Mouse (Mus musculus) heart, postnatal 4 days (tissue): ENCODE data around the gene Nsun2. TPM values are rescaled to one million over a fixed set of nuclear protein-coding genes. Genes with fewer than 3 reads are reported as not detected.

Experiments used
- DNase-seq: peaks from one replicate; pipeline ENCODE4 v3.0.0; 2021
- total RNA-seq, 2 experiments: library from RNA; stranded (reverse); gene quantifications; 2 replicates each; pipeline ENCODE4 v1.2.3; 2021

The Nsun2 gene
- total RNA-seq, 2 experiments from 2014 or later, result 48.9 to 50.9 TPM

- no peak for DNase-seq
Measured at GRCm38 (mm10) chr13:69525867-69526266, 7.7 kb upstream of the Nsun2 start.

DNA sequence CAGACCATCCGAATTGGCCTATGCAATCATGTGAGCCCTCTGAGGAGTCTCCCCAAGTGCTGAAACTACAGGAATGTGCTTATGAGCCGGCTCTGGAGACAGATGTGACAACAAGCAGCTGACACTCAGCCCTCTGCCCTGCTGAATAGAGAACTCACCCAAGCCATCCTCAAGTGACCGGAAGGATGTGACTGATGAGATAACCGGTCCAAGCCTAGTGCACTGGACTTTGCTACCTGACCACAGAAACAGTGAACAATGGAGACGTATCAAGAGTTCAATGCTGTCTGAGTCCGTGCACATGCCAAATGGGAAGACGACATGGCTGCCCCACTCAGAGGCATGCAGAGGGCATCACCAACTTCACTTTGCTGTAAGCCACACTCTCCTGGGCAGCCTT lies 5.0 kb upstream of the Nsun2 start:
- no peak for DNase-seq

GRCm38 (mm10) chr13:69530156-69530555 lies 3.4 kb upstream of the Nsun2 start:
- no peak for DNase-seq

DNA sequence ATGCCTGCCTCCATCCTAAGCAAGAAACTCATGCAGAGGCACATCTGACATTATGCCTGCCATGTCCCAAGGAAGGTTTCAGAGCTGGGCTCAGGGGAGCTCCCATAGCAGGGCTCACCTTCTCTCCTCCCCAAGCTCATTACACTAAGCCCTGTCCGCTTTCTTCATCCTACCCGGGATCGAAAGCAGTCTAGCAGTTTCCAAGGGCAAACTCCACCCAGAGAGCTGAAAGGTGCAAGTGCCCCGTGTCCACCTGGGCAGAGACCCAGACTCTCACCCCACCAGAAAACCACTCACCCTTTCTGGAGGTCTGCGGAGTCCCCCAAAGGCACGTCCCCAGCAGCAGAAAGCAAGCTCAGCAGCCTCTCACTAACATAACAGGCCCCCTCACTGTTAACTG lies 2.6 kb upstream of the Nsun2 start:
- DNase-seq, result no peak

DNA sequence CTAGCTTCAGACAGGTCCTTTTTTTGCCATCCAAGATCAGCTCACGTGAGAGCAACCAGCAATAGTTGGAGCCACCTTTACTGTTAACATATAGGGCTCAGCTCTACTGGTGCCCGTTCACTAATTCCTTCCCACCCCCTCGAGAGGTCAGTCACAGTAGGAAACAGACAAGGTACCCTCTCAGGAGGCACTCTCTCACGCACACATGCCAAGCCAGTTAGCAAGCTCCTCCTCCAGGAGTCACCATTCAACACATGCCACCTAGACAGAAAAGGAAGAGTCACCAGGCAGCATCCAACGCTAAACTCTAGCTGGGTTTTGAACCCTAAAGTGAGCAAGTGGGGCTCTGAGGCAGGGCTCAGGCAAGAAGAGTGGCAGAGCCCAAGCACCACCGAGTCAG lies 2.1 kb upstream of the Nsun2 start:
- no peak for DNase-seq

- DNase-seq, result no peak
Measured at GRCm38 (mm10) chr13:69532101-69532892, 1.2 kb upstream of the Nsun2 start.

DNA sequence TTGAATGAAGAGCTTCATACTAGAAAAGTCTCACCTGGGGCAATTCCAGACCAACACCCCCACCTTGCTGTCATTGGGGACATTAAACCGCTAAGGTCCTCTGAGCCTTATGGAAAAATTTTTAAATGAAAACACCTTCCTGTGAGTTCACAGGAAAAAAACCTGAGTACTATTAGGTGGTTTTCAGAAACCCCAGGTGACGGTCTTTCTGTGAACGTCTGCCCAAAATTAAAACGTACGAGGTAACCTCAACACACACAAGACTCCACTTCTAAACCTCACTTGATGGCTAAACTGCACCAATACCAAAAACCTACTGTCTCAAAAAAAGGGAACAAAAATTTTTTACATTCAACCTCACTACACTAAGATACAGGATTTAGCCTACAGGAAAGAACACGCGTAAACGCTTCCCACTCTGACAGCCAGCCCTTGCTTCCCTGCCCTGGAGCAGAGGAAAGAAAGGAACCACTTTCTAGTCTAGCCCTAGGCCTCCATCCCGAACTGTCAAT lies 597 bp upstream of the Nsun2 start:
- DNase-seq, result no peak

DNA sequence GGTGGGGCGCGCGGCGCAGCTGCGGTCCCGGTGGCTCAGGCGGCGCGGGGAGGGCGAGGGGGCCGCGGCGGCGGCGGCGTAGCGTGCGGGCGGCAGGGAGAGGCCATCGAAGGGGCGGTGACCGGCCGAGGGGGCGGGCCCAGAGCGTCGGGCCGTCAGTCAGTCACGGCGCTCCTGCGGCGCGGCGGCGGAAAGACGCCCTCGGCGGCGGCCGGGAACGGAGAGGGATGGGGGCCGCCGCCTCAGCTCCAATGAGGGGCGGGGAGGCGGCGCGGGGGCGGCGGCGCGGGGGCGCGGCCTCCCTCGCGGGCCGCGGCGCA lies 748 bp downstream of the Nsun2 start, which contains the start of gene Tent4a:
Tent4a (minus strand) TSS at position 284 of the 320 bp plus-strand sequence.
- no peak for DNase-seq

DNA sequence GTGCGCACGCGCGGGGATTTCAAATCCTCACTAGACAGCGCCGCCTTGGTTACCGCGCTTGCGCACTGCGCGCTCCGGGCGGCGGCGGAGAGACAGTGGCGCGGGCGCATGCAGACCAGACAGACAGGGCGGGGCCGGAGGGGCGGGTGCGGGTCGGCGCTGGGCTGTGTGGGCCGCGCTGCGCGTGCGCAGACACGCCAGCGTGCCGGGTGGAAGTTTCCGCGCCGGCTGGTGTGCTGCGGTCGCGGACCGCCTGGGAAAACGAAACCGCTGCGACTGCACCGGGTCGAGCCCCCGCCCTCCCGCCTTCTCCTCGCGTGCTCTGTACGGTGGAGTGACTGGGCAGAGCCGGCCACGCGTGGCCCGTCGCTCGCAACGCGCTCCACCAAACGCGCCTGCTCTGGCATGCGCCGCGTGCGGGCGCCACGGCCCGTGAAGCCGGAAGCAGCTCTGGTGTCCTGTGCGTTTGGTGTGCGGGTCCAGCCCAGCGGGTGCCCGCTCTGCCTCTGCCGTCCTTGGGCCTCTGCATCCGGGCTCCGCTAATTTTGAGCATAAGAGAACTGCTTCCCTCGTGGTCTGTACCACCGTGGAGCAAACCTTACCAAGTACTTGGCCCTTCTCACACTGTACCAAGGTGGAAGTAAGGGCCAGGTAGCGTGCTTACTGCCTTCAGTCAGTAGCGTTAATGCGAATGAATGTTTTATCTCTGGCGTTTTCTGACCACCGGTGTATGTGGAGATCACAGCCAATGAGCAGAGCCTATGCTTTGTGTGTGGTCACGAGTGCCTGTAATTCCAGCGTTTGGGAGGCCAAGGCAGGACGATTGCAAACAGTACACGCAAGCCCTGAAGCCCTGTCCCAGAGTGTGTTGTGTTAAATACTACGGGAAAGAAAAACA lies 1.4 kb downstream of the Nsun2 start:
- DNase-seq, result peak; percentile 98

DNA sequence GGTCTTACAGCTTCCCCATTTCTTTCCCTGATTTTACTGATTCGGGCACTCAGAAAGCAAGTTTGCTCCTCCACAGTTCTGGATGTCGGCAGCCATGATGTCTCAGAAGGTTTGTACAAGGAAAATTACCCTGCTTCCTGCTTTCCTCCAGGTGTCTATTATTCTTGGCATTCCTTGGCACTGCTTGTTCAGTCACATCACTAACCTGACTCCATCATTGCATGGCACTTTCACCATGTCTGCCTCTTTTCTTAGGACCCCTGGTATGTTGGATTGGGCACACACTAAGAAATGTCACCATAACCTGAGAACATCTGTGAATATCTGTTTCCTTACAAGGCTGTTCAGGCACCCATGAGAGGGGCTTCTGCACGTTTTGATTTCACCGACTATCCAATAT lies 2.5 kb downstream of the Nsun2 start:
- DNase-seq, result no peak

- no peak for DNase-seq
Measured at GRCm38 (mm10) chr13:69537366-69537765, 3.8 kb downstream of the Nsun2 start.

GRCm38 (mm10) chr13:69538327-69538726 lies 4.8 kb downstream of the Nsun2 start:
- DNase-seq, result no peak

- no peak for DNase-seq
Measured at GRCm38 (mm10) chr13:69541209-69541608, 7.7 kb downstream of the Nsun2 start.

DNA sequence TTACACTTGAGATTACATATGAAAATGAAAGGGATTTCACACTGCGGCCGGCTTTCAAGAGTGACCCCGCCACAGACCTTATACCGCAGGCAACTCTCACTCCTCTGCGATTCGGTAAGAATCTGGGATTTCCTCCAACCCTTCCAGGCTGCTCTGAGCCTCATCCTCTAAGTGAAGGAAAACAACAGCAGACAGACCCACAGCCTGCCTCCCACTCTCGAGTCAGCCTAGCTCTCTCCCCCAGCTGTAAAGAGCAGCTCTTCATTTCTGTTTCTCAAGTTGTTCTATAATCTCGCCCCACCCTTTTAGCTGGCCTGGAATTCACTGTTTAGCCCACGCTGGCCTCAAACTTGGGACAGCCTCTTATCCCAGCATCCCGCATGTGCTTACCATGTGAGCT lies 8.2 kb downstream of the Nsun2 start:
- peak; percentile 40 for DNase-seq

- DNase-seq, result peak; percentile 71
Measured at GRCm38 (mm10) chr13:69542571-69543352, 9.2 kb downstream of the Nsun2 start.

- DNase-seq, result no peak
Measured at GRCm38 (mm10) chr13:69543595-69543994, 10.0 kb downstream of the Nsun2 start.

DNA sequence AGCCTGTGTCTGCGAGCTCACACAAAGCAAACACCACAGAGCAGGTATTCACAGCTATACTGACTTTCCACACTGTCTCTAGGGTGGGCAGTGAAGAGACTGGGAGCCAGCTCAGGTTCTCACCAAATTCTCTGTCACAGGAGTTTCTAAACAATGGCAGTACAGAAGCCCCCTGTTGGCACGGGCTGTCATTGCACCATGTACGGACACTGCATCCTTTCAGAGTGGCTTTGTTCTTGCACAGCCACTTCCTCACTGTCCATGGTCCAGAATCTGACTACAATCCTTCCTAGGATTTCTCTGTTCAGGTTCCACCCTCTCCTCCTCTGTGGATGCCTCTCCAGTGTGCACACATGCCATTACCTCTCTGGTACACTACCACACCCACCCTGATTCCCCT lies 11.5 kb downstream of the Nsun2 start:
- peak; percentile 63 for DNase-seq

DNA sequence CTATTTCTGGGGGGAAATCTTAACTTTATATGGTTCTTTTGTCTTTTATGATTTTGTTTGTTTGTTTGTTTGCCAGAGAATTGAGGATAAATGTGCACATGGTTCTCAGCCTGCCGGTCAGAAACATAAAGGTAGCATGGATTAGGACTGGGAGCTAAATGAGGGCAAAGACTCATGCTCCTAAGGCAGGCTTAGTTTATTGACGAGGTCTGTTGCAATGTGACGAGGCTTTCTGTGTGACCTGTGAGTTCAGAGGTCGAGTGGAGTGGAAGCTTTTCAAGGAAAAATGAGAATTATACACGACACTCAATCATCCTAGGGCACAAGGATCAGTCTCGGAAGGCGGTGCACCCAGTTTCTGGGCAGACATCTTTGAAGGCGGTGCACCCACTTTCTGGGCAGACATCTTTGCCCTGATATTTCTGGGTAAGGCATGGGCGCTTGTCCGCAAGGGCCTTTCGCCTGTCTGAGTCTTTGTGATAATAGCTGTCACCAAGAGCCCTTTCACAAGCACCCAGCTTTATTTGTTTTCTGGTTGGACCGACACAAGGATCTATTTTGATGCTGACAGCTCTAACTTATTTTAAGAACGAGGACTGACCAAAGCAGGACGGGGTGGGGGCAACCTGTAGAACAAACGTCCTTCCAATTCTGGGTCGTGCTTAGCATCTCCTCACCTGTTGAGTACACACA lies 14.1 kb downstream of the Nsun2 start:
- no peak for DNase-seq

DNA sequence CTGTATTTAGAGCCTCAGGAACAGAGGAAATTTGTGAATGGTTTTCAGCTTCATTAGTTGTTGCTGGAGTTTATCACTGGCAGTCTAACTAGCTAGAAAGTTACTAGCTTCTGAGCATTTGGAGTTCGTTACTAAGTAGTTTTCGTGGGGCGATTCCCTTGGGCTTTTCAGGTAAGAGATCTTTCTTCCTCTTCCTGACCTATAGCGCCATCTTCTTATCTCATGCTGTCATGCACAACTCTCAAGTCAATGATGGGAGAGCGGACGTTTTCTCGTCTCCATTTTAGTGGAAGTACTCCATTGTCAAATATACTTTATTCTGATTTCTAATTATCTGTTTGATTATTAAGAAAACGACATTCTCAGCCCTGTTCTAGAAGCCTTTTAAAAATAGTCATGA lies 16.4 kb downstream of the Nsun2 start:
- no peak for DNase-seq

DNA sequence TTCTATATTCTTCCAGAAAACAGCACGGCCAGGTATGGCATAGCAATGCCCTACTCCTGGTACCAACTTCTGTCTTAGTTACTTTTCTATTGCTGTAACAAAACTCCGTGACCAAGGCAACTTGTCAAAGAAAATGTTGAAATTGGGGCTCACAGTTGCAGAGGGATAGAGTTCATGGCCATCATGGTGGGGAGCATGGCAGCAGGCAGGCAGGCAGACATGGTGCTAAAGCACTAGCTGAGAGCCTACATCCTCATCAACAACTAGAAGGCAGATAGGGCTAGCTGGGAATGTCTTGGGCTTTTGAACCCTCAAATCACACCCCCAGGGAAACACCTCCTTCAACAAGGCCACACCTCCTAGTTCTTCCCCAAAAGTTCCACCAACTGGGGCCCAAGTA lies 17.3 kb downstream of the Nsun2 start:
- no peak for DNase-seq

GRCm38 (mm10) chr13:69553024-69553423 lies 19.5 kb downstream of the Nsun2 start:
- DNase-seq, result peak; percentile 62

- DNase-seq, result no peak
Measured at GRCm38 (mm10) chr13:69554255-69554654, 20.7 kb downstream of the Nsun2 start.
